Mouse (Mus musculus) E14TG2a.4 (cell line): Measurements from ENCODE around the gene Cped1.

Experiments used
- CTCF ChIP-seq: conservative IDR thresholded peaks from 2 replicates; pipeline ENCODE4 v1.5.1; 2014; ENCODE audit warnings: low read length
- NANOG ChIP-seq: IDR thresholded peaks from 2 replicates; pipeline ENCODE4 v1.6.1; 2014; ENCODE audit warnings: borderline replicate concordance, low read length, mixed read lengths
- POU5F1 ChIP-seq: IDR thresholded peaks from 2 replicates; pipeline ENCODE4 v1.6.1; 2014; ENCODE audit warnings: low read length, borderline replicate concordance

- TF ChIP-seq CTCF = no peak
- TF ChIP-seq NANOG = no peak
- no peak for TF ChIP-seq POU5F1
Observed at GRCm38 (mm10) chr6:22206630-22207293, 221.0 kb downstream of the Cped1 start.
